Mouse (Mus musculus) lung, postnatal 25 days (tissue): ENCODE measurements at regions not wholly inside any gene's neighbourhood (a gene's known extent, or its start where the extent isn't known, plus 50 kb on each side); places are given as distances from the start of the nearest gene placed in this dataset.
"Not testable (repeated sequence)": the region's sequence is repeated elsewhere in the genome, so short reads cannot be mapped to it uniquely, and the experiment has no call there.

Experiments used
- DNase-seq: peaks from one replicate; pipeline ENCODE4 v3.0.0; 2022; ENCODE audit warnings: low spot score

DNA sequence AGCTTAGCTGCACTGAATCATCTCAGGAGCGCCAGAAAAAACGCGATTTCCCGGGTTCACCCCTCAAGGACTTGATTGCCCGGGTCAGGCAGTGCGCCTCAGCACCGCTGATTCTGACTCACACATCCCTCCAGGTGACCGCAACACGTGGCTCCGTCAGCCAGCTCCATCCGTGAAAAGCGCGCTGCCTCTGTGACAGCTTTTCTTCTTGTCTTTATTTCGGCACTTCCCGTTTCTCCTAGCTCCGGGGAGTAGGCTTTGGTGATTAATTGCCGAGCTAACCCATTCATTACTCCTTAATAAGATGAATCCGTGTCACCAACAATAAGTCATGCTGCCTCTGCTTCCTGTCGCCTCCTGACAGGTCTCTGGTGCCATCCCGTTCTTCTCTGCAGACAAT, 108.6 kb downstream of the Katnal1 start:
- no peak for DNase-seq

DNA sequence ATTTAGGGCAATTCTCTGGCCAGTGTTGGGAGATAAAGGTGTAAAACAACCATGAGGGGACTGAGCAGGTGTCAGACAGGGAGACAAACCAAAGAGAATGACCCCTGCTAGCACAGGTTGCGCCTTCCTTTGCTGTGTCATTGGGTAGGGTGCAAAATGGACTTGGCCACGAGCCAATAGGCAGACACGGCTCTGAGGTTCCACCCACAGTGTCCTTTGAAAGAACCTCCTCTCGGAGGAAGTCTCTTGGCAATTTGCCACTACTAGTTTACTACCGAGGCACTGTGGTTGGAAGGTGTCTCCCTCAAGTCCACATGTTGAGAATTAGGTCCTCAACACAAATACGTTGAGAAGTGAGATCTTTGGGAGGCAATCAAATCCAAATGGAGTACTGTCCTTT, 109.7 kb downstream of the Katnal1 start:
- DNase-seq = no peak

- DNase-seq = no peak
Observed at GRCm38 (mm10) chr5:148818746-148819145, 110.4 kb downstream of the Katnal1 start.

- no peak for DNase-seq
Observed at GRCm38 (mm10) chr5:148812840-148813239, 116.3 kb downstream of the Katnal1 start.

- peak; percentile 71 for DNase-seq
Observed at GRCm38 (mm10) chr5:148812016-148812415, 117.1 kb downstream of the Katnal1 start.

DNA sequence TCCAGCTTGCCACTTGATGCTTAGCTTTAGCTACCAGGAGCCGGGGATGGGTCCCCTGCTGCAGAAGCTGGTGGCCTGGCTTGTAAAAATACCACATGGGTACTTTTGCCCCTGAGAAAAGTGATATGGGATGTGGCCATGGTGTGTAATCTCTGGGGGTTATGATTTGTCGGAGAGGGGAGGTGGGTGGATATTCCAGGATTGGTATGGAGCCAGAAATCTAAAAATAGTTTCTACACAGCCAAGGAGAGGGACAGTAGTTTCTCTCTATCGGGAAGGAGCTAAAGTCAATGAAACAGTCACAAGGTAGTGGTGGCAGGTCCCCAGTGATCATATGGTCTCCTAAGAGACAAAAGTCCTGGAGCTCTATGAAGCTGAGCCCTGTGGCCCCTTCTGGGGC, 119.6 kb downstream of the Katnal1 start:
- no peak for DNase-seq

DNA sequence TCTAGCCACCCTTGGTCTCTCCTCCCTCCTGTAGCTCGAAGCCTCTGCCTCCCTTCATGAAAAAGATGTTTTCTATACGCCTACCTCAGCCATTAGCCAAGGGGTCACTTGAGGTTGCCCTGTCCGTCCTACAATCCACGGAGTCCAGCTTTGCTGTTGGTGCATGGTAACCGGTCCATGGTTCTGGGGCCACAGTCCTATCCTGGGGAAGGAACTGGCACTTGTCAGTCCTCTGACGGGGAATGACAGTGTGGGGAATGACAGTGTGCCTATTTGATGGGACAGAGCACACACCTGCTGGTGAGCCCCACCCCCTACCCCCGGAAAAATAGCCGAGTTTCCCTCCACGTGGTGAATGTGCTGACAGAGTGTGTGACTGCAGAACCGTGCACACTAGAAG, 120.1 kb downstream of the Katnal1 start:
- DNase-seq = no peak

DNA sequence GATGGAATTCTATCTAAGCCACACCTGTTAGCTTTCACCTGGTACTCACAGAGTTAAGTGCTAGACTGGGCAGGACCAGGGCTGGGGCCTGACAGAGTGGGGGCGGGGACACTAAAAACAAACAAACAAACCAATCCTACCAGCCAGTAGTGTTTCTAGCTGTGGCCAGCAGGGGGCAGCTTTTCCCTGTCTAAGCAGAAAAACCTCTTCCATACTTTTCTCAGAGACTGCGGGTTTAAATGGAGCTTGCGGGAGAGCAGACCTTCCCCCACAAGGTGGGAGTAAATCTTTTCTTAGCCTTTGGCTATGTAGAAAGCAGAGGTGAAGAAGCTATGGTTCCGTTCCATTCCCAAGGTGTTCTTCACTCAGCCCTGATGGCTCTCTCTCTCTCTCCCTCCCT, 120.7 kb downstream of the Katnal1 start:
- DNase-seq = no peak

- DNase-seq = no peak
Observed at GRCm38 (mm10) chr5:148807612-148808011, 121.5 kb downstream of the Katnal1 start.

- no peak for DNase-seq
Observed at GRCm38 (mm10) chr5:148805030-148805429, 124.1 kb downstream of the Katnal1 start.

DNA sequence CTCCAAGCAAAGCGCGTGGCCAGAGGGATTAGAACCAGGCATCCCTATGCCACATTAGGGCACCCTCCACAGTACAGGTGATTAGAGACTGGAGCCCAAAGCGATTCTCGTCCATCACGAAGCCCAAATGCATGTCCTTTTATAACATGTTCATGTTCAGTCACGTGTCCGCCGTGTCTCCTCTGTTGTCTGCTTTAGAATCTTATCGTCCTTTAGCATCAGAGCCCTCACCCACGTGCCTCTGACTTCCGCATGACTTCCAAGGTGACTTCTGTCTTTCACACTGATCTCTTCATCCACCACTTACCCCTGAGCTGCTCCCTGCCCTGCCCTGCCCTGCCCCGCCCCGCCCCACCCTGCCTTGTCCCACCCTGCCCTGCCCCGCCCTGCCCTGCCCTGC, 125.3 kb downstream of the Katnal1 start:
- DNase-seq = no peak

DNA sequence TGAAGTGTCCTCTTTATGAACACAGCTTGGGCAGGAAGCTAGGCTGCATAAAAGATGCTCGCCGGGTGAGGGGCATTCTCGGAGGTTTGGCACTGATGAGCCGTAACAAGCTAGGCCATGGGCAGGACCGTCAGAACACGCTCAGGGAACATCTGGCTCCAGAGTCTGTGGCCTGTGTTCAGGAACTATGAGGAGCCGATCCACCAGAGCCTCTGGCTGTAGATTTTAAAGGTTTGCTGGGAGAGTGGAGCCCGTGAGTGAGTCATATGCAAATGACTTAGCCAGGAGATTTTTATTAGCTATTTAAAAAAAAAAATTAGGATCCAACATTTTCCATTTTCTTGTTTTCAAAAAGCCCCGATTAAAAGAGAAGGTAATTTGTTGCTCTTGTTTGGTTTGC, 126.4 kb downstream of the Katnal1 start:
- DNase-seq = no peak

- peak; percentile 48 for DNase-seq
Observed at GRCm38 (mm10) chr5:148798541-148798940, 130.6 kb downstream of the Katnal1 start.

- DNase-seq = peak; percentile 38
Observed at GRCm38 (mm10) chr5:148796072-148796471, 133.0 kb downstream of the Katnal1 start.

DNA sequence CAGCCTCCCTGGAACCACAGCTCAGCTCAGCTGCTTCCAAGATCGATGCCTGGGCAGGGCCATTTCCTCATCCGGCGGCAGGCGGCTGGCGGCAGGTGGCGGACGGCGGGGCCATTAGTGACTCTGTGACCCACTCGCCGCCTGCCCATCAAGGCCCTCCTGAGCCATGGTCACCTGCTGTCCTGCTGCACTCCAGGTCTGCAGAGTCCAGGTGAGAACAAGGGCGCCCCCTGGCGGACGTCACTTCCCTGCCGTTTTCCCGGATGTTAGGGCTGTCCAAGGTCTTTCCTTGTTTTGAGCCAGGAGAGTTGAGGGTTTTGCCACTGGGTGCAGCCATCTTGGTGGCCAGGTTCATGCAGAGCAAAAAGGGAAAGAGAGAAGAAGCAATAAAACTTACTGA, 134.7 kb downstream of the Katnal1 start:
- DNase-seq = peak; percentile 70

DNA sequence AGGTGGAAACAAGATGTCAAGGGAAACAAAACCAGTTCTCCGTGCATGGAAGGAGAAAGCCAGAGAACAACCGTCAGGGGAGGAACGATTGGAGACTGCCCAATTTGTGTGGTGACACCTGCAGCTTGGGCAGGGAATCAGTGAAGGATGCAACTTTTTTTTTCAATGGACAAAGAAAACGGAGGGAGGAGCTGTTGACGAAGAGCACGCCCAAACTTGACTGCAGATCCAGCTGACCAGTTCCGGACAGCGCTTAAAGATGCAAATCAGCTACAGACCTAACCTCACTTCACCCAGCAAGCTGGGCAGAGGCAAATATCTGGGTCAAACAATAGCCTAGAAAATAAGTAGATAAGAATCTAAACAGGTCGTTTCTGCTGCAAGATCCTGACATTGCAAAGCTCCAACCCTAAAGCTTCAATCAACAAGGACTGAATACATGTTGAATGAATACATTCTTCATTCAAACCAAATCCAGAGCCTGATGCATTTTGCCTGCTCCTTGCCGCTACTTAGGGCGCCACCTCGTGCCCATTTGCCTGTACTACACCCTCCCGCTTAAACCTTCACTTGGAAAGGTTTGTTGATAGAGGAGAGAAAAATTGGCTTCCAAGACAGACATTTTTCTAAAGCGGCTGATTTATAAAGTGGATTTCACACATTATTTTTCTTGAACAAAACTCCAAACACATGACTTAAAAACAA, 136.2 kb downstream of the Katnal1 start:
- peak; percentile 87 for DNase-seq

GRCm38 (mm10) chr5:148791651-148792050, 137.5 kb downstream of the Katnal1 start:
- no peak for DNase-seq

DNA sequence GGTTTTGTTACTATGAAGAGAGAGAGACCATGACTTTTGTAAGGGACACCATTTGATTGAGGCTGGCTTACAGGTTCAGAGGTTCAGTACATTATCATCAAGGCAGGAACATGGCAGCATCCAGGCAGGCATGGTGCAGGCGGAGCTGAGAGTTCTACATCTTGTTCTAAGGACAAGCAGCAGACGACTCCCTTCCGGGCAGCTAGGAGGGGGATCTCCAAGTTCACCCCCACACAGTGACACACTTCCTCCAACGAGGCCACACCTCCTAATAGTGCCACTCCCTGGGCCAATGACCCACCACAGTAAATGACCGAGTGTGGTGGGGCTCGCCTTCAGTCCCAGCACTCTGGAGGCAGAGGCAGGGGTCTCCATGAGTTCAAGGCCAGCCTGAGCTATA, 138.8 kb downstream of the Katnal1 start:
- not testable (repeated sequence) for DNase-seq

GRCm38 (mm10) chr5:148789823-148790222, 139.3 kb downstream of the Katnal1 start:
- no peak for DNase-seq

GRCm38 (mm10) chr5:148789147-148789566, 140.0 kb downstream of the Katnal1 start:
- DNase-seq = peak; percentile 31

DNA sequence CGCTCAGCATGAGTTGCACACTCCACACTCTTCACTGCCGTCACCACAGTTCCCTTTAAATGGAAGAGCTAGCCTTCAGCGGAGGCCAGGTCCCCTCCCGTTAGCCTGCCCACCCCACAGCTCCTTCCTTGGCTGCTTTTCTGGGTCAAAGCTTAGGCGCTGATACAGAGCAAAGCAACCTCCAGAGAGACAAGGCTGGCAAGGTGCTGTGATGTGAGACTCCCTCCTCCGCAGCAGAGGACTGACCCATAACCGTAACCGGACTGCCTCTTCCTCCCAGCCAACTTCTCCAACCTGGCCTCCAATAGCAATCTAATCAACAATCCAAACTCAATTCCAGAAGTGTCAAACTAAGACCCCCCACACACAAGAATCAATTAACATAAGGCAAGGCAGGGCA, 140.4 kb downstream of the Katnal1 start:
- DNase-seq = no peak

- peak; percentile 36 for DNase-seq
Observed at GRCm38 (mm10) chr5:148787270-148787669, 141.8 kb downstream of the Katnal1 start.

DNA sequence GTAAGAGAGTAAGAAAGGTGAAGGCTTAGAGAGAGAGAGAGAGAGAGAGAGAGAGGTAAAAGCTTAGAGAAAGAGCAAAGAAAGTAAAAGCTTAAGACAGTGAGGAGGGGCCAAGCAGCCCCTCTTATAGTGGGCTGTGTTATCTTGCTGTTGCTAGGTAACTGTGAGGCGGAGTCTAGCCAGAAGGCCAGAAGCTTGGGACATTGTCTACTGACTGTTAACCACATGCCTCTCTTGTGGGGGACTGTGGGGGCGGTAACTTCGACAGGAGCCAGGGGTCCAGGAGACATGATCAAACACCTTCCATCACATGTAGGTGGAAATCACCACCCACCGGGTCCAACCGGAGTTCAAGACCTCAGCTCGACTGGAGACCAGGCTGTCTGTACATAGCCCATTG, 148.0 kb downstream of the Katnal1 start:
- DNase-seq = not testable (repeated sequence)
